19 mouse cellular contexts compared by ENCODE assay signal in the genomic region with DNA sequence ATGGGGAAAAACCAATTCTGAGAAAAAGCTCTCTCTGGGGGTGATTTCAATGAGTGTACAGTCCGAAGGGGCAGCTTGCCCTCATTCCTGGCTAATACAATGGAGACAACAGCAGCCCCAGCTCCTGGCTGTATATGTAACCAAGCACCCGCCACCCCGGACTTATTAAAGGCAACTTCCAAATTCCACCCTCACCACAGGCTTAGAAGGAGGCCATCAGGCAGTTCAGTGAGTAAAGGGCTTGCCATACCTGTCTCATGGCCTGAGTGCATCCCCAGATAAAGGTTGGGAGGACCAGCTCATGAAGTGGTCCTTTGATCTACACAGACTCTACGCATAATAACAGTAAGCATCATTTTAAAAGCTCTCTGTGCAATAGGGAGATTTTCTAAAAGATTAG. TPM values are rescaled to one million over a fixed set of nuclear protein-coding genes. Genes with fewer than 3 reads are reported as not detected.
DNase-seq lines count a peak whose midpoint lies in the region; ATAC-seq and TF ChIP-seq lines count a peak whose summit lies in the region.
"Had no signal": no experiment of that assay in that cellular context is flagged by ENCODE, and none has a peak within 500 bp of the region (broad histone marks: within the 10 kb centered on the region; RNA-seq: fewer than 3 reads in every experiment).

No protein-coding gene starts in this region.

- H3K4me2 ChIP-seq in liver, embryonic 11.5 days: no peak overlapping the region
- H3K4me2 ChIP-seq in liver, postnatal 0 days (ENCODE audit: low read depth, low read length): no peak overlapping the region
- H3K4me2 ChIP-seq: embryonic facial prominence, embryonic 12.5 days; forebrain, embryonic 12.5 days; forebrain, embryonic 15.5 days had no signal

- no peaks in the 10 kb centered on the region for H3K36me3 ChIP-seq in liver, embryonic 11.5 days (ENCODE audit: control insufficient read depth, insufficient read depth, low read length)
- no peaks in the 10 kb centered on the region for H3K36me3 ChIP-seq in liver, postnatal 0 days (replicated peaks; ENCODE audit: insufficient read depth, low read length)
- H3K36me3 ChIP-seq: embryonic facial prominence, embryonic 10.5 days; embryonic facial prominence, embryonic 12.5 days; forebrain, embryonic 12.5 days; forebrain, embryonic 15.5 days had no signal

- H3K9ac ChIP-seq in liver, embryonic 11.5 days (ENCODE audit: low read depth, low read length): no peak overlapping the region
- H3K9ac ChIP-seq in liver, postnatal 0 days (replicated peaks): no peak overlapping the region
- H3K9ac ChIP-seq: embryonic facial prominence, embryonic 12.5 days; forebrain, embryonic 12.5 days; forebrain, embryonic 15.5 days; forebrain, postnatal 0 days had no signal

- no peak overlapping the region for H3K4me3 ChIP-seq in liver, embryonic 11.5 days (ENCODE audit: low read depth, low read length)
- H3K4me3 ChIP-seq in liver, postnatal 0 days (ENCODE audit: low read depth, low read length): no peak overlapping the region
- H3K4me3 ChIP-seq: embryonic facial prominence, embryonic 10.5 days; embryonic facial prominence, embryonic 12.5 days; forebrain, embryonic 12.5 days; forebrain, embryonic 15.5 days had no signal

- no peaks in the 10 kb centered on the region for H3K4me1 ChIP-seq in liver, embryonic 11.5 days (replicated peaks; ENCODE audit: control insufficient read depth, insufficient read depth, low read length)
- H3K4me1 ChIP-seq in liver, postnatal 0 days (ENCODE audit: insufficient read depth): no peaks in the 10 kb centered on the region

- no peaks in the 10 kb centered on the region for H3K9me3 ChIP-seq in liver, embryonic 11.5 days (ENCODE audit: control insufficient read depth, low read length)
- no peaks in the 10 kb centered on the region for H3K9me3 ChIP-seq in liver, postnatal 0 days (ENCODE audit: low read length)
- H3K9me3 ChIP-seq: embryonic facial prominence, embryonic 10.5 days; embryonic facial prominence, embryonic 12.5 days; forebrain, embryonic 12.5 days; forebrain, embryonic 15.5 days had no signal

- WGBS in liver, embryonic 11.5 days: 80% methylated on average over 4 of the region's 4 CpGs
- WGBS in liver, postnatal 0 days (ENCODE audit: insufficient replicate concordance): 64% methylated on average over 4 of the region's 4 CpGs

- H3K27ac ChIP-seq in liver, embryonic 11.5 days (ENCODE audit: low read depth, low read length): no peak overlapping the region
- H3K27ac ChIP-seq in liver, postnatal 0 days (ENCODE audit: low read depth): no peak overlapping the region
- H3K27ac ChIP-seq: embryonic facial prominence, embryonic 10.5 days; embryonic facial prominence, embryonic 12.5 days; forebrain, embryonic 12.5 days; forebrain, embryonic 15.5 days had no signal

- no peak for ATAC-seq in liver, embryonic 11.5 days (replicated peaks; ENCODE audit: low FRiP score)
- ATAC-seq in liver, postnatal 0 days: no peak
- ATAC-seq: forebrain, embryonic 15.5 days; forebrain, postnatal 0 days had no signal

- peak; percentile 83 for DNase-seq in heart, adult 11 months
- no peak for DNase-seq in heart, adult 8-10 months (ENCODE audit: low spot score)
- peak; percentile 24 for DNase-seq in liver, embryonic 11.5 days (ENCODE audit: low spot score)
- DNase-seq in liver, postnatal 0 days: no peak
- peak; percentile 26 for DNase-seq in testis, postnatal 10 days (ENCODE audit: low spot score)
- no peak for DNase-seq in testis, postnatal 14 days (ENCODE audit: low spot score)
- DNase-seq in cerebellum, postnatal 10 days: no peak
- DNase-seq: adrenal gland, adult 2 months; adrenal gland, postnatal 10 days; adrenal gland, postnatal 25 days; forebrain, postnatal 0 days had no signal

- H3K27me3 ChIP-seq in liver, embryonic 11.5 days (replicated peaks; ENCODE audit: control insufficient read depth, insufficient read depth, low read length): peaks cover 33% of the 10 kb centered on the region
- H3K27me3 ChIP-seq in liver, postnatal 0 days (ENCODE audit: insufficient read depth, low read length): peaks cover 30% of the 10 kb centered on the region

- no peak for TF ChIP-seq CTCF in liver, postnatal 0 days (IDR thresholded peaks at IDR 0.05; ENCODE audit: low read depth)

- no peak for TF ChIP-seq EP300 in liver, postnatal 0 days (IDR thresholded peaks at IDR 0.05; ENCODE audit: low read depth)

RNA-seq across cellular contexts. Expression of gene Tmem114, which starts 4.1 kb away (rescaled TPM):
- total RNA-seq in heart, adult 8-10 months (2022): not detected
- polyA plus RNA-seq in liver, embryonic 11.5 days (2014; fragmentation: Nextera tagmentation; extraction: Ambion mirVana): not detected in 2 replicates
- not detected in 2 replicates for polyA plus RNA-seq in liver, postnatal 0 days (2015; fragmentation: Nextera tagmentation; extraction: Ambion mirVana)
- total RNA-seq: adrenal gland, adult 2 months; adrenal gland, postnatal 10 days; adrenal gland, postnatal 25 days; ES-E14; forebrain, postnatal 0 days; MEL had no signal
- polyA plus RNA-seq: adrenal gland, adult 2 months; C2C12; embryonic facial prominence, embryonic 10.5 days; embryonic facial prominence, embryonic 14.5 days; forebrain, embryonic 12.5 days; forebrain, embryonic 15.5 days had no signal

RNA-seq across cellular contexts. Expression of gene Mettl22, which starts 49.7 kb away (rescaled TPM):
- total RNA-seq in heart, adult 8-10 months (2022): 10 to 100 TPM; 30.7 to 41.3 (median 34.9) TPM
- polyA plus RNA-seq in liver, embryonic 11.5 days (2014; fragmentation: Nextera tagmentation; extraction: Ambion mirVana): 21.3 and 22.3 TPM in 2 replicates
- polyA plus RNA-seq in liver, postnatal 0 days (2015; fragmentation: Nextera tagmentation; extraction: Ambion mirVana): 6.6 and 6.7 TPM in 2 replicates

Comparison
In these comparisons a context has a peak if more than half of its experiments do, and no peak if none do; other contexts are left out.
1. DNase-seq: peak in heart, adult 11 months (single experiment), liver, embryonic 11.5 days (single experiment) and testis, postnatal 10 days (single experiment); none in heart, adult 8-10 months (single experiment), liver, postnatal 0 days (single experiment), testis, postnatal 14 days (single experiment) and cerebellum, postnatal 10 days (0 of 2).